Mouse (Mus musculus) Muller cell, postnatal 12 days (primary cell): Measurements from ENCODE around the gene Trpv6.

ENCODE experiments used
- DNase-seq: peaks from one replicate; pipeline ENCODE4 v3.0.0-alpha.2; 2015; ENCODE audit errors: inconsistent ontology term

Trpv6 gene

GRCm38 (mm10) chr6:41636178-41636577 is at the start of gene Trpv6:
Gene Trpv6 (minus strand): TSS chr6:41636405.
- no peak for DNase-seq

GRCm38 (mm10) chr6:41685596-41685995 is 49.4 kb upstream of the Trpv6 start:
- DNase-seq, result no peak

DNA sequence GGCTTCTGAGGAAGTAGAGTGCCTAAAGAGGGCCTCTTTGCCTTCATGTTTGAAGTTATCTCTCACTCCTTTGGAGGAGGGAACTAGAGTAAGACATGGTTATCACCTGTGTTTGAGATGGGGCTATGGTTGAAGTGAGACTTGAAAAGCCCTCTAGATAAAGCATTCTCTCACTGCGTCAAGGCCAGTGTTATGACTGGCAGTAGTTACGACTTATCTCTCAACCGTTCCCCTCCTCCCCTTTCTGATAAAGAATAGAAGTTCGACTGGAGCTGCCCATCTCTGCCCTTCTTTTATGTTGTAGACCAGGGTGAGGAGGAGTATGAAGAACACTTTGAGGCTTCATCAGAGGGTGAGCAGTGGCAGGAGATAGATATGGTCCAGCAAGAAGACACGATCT is 48.7 kb upstream of the Trpv6 start:
- DNase-seq, result no peak

DNA sequence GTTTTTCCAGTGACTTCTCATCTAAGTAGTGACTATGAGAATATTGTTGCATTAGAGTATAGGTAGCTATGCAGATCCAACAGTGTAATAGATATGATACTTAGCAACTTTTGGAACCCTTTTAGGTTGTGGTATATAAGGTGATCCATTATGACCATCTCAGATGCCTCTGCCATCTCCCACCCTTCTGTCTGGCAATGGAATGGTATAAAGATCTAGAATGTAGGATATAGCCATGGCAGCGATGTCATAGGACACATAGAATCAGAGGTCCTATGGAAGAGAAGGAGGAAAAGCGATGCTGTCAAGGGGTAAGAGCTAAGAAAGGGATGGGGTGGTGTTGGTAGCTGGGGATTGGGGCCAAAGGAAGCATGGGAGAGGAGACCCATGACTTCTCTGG is 47.9 kb upstream of the Trpv6 start, which contains the start of gene Llcfc1:
Llcfc1 (plus strand) TSS at position 301 of the 400 bp plus-strand sequence.
- DNase-seq, result no peak

- no peak for DNase-seq
These were observed 45.5 kb upstream of the Trpv6 start for GRCm38 (mm10) chr6:41681656-41682055.

DNA sequence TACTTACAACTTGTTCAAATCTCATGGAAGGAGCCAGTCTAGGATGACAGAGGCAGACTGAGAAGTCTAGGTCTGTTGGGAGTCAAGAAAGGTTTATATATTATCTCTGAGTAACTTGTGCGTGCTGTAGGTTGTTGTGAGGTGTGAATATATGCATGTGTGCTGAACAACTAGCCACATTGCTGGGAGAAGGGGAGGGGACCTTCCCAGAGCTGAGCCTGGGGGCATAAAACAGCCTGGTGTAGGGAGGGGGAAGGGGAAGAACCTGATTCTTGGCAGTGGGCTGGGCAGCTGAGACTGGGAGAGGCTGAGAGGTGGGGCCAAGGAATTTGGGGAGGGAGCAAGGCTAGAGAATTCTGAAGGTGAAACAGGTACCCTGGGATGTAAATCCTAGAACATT is 44.5 kb upstream of the Trpv6 start, which contains the start of gene Trpv5:
Trpv5 (minus strand) TSS at position 101 of the 400 bp plus-strand sequence.
- DNase-seq, result no peak

DNA sequence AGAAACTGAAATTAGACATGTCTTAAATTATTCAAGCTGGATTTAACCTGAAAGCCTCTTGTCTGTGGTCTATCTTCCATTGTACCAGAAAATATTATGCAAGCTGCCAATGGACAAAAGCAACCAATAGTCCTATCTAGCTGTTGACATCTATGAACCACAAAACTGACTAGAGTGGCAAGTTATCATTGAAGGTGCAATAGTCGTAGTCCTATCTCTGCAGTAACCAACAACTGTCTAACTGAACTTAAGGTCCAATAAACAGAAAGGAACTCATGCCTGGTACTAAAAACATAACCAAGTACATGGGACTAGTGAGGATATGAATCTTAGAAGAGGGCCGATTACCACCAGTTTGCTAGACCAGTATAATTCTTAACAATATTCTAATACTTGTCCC is 40.3 kb upstream of the Trpv6 start:
- no peak for DNase-seq

GRCm38 (mm10) chr6:41662320-41662719 is 26.1 kb upstream of the Trpv6 start:
- DNase-seq, result peak; percentile 4

DNA sequence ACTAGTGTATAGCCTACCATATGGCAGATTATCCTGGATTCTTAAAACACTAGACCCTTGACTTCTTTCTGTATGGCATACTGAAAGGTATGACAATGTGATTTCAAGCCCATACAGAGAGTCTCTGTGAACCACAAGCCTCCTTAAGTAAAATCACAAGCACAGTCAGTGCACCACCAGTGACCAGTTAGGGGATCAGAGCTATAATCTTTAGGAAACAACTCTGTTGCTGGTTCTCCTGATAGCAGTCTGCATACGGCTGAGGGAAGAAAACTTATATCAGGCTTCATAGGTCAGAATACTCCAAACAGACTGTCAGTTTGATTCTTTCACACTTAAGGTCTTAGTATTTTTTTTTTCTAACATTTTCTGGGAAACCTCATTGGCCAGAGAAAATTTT is 22.3 kb upstream of the Trpv6 start:
- DNase-seq, result no peak

GRCm38 (mm10) chr6:41654648-41655047 is 18.4 kb upstream of the Trpv6 start:
- DNase-seq, result no peak

- no peak for DNase-seq
These were observed 17.0 kb upstream of the Trpv6 start for GRCm38 (mm10) chr6:41653173-41653572.

- DNase-seq, result no peak
These were observed 10.5 kb upstream of the Trpv6 start for GRCm38 (mm10) chr6:41646672-41647071.

DNA sequence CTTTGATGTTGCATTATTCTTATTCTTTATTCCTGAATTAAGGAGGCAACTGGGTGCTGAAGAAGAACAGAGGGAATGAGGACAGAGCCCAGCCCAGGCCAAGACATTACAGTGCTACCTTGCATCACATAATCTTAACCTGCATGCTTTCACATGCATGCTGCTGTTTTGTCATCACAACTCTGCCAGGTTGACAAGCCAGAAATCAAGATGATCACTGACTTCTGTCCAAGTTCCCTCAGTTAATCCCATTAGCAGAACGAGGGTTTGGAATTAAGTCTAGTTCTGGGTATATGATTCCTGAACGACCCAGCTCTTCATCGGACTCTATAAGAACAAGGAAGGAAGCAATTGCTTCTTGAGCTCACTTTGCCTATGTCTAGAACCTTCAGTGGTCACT is 10.0 kb upstream of the Trpv6 start:
- no peak for DNase-seq

DNA sequence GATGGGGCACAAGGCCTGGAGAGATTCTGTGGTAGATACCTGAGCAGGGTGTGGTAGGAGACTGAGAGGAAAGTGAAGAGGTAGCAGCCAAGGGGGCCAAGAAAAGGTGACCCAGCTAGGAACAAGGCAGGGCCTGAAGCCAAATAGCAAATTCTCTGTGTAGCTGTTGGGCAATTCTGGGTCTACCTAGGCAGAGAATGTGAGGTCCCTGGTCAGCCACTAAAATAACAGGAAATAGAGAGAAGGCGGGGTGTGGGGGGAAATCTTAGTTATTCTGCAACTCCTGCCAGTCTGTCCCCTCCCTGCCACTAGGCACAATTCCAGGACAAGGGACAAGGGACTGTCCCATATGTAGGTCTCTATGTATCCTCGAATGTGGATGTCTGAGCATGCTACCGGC is 7.0 kb upstream of the Trpv6 start:
- no peak for DNase-seq

DNA sequence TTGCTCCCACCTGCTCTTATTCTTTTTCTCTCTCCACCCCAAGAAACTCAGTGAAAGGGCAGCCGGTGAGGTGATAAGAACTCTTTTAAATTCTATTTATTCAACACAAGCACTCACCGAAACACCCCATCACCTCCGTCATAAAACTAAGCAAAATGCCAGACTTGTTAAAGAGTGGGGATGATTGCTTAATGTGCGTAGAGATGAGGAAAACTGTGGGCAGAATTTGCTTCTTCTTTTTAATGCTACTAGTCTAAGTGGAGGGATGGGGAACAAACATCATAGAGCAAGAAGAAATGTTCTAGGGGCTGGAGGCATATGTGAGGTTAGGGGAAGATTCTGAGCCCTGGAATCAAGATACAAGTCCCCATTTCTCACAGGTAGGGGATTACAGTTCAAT is 6.6 kb upstream of the Trpv6 start:
- no peak for DNase-seq

GRCm38 (mm10) chr6:41641173-41641866 is 5.1 kb upstream of the Trpv6 start:
- DNase-seq, result no peak

DNA sequence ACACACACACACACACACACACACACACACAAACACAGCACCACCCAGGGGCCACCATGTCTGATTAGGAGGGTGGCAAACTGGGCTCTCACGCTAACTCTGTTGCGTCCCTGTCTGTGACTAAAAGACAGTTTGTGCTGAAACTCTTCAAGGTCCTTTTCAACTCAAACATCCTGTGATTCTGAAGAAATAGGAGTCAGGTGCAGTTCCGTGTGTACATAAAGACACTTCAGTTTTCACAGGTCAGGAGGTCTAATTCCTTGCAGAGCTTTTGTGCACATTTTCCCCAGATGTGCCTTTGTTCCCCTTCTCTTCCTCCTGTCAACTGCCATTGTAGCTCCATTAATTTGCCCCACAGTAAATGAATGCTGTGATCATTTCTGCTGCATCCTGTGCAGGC is 4.2 kb upstream of the Trpv6 start:
- DNase-seq, result no peak

DNA sequence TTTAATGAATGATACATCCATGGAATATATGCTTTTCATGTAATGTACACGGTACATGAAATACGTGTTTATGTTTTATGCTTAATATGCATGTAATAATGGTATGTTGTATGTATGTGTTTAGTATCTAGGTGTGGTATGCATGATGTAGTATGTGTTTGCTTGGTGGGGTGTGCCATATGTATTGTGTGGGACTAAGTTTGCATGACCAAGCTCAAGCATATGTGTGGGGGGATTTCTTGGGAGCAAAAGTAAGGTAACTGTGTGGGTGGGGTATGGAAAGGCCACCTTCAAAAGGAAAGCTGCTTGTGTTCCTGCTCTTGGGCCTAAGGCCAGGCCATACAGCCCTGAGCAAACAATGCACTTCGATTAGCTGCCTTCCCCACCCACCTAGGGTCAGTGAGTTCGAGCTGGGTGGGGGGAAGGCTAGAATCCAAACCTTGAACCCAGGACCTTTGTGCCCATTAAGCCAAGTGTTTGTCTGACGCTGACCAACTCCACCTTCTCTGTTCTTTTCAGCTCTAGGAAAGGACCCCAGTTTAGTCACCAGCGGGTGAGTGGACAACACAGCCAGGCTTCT is 1.8 kb upstream of the Trpv6 start:
- DNase-seq, result no peak

GRCm38 (mm10) chr6:41637393-41637792 is 1.2 kb upstream of the Trpv6 start:
- no peak for DNase-seq

- no peak for DNase-seq
These were observed 994 bp downstream of the Trpv6 start for GRCm38 (mm10) chr6:41635211-41635610.

DNA sequence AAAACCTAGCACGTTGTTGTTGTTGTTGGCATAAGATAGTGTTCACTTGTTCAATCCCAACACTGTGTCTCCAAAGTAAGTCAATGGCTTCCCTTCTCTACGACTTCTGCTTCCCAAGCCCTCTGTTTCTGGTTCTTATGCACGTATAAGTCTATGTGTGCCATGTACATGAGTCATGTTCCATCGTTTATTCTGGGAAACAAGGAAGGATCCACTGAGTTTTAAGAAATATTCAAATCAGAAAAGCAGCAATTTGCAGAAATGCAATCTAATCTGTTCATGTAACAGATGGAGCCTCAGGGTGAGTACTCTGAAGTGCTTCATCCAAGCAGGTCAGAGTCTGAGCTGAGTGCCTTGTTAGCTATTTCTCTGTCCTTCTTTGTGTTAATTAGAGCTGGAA is 4.7 kb downstream of the Trpv6 start:
- no peak for DNase-seq

DNA sequence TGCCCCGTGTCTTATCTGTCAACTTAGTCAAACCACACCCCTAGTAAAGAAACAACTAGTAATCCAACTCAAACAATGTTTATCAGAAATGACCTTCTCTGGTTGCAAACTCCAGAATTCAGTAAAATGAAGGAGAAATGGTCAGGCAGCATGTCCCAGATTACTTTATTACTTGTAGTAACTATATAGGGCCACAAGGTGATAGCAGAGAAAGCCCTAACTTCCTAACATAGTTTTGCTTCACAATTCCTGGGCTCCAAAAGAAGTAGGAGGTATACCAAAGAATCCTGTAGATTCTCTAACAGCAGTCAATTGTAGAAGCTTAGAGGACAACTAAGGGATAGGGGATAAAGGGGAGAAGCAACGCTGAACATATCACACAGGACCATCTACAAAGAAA is 5.4 kb downstream of the Trpv6 start:
- DNase-seq, result no peak

DNA sequence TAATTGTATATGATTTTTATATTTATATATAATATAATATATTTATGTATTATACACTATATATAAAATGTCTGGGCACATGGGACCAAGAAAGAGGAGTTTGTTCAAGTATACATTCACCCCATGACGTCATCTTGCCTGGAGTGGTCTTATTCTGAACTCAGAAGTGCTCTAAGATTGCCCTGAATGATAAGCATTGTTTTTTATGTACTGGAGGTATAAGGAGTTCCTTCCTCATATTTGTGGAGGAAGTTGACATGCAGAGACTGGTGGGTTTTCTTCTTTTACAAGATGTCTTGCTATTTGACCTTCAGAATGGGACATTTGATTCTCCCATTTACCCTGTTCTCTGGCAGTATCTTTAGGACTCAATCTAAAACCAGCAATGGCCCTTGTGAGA is 8.0 kb downstream of the Trpv6 start:
- DNase-seq, result no peak

DNA sequence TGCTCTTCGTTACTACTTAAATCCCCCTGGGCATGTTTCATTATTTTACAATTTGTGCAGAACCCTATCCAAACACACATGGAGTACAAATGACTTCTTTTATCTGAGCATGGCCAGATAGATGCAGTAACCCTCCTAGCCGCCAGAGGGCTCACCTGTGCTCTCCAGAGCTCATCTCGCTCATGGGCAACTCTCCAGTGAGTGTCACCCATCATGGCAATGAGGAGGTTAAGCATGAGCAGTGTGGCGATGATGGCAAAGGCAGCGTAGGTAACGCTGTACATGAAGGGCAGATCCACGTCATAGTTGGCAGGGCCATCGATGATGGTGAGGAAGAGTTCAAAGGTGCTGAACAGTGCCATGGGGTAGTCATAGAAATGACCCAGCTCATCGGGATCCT is 13.5 kb downstream of the Trpv6 start:
- DNase-seq, result no peak
